Mouse (Mus musculus): Measurements from ENCODE around the gene Cers4.

Gene Cers4

GRCm38 (mm10) chr8:4492851-4493685 lies at the start of gene Cers4:
TSS of gene Cers4 (plus strand) at chr8:4493026.
- peak; percentile 92 for ATAC-seq (ENCODE audit: low TSS enrichment)

GRCm38 (mm10) chr8:4458165-4458564 lies 34.7 kb upstream of the Cers4 start:
- ATAC-seq (ENCODE audit: low TSS enrichment): no peak

- no peak for ATAC-seq (ENCODE audit: low TSS enrichment)
Measured at GRCm38 (mm10) chr8:4463061-4463460, 29.8 kb upstream of the Cers4 start.

- no peak for ATAC-seq (ENCODE audit: low TSS enrichment)
Measured at GRCm38 (mm10) chr8:4474419-4475187, 18.2 kb upstream of the Cers4 start.

- ATAC-seq (ENCODE audit: low TSS enrichment): no peak
Measured at GRCm38 (mm10) chr8:4481154-4481553, 11.7 kb upstream of the Cers4 start.

GRCm38 (mm10) chr8:4481586-4481985 lies 11.2 kb upstream of the Cers4 start:
- no peak for ATAC-seq (ENCODE audit: low TSS enrichment)

- ATAC-seq (ENCODE audit: low TSS enrichment): no peak
Measured at GRCm38 (mm10) chr8:4482501-4482900, 10.3 kb upstream of the Cers4 start.

- no peak for ATAC-seq (ENCODE audit: low TSS enrichment)
Measured at GRCm38 (mm10) chr8:4483330-4483729, 9.5 kb upstream of the Cers4 start.

- ATAC-seq (ENCODE audit: low TSS enrichment): peak; percentile 79
Measured at GRCm38 (mm10) chr8:4493686-4494440, 1.0 kb downstream of the Cers4 start.

GRCm38 (mm10) chr8:4495976-4496375 lies 3.1 kb downstream of the Cers4 start:
- ATAC-seq (ENCODE audit: low TSS enrichment): no peak

- no peak for ATAC-seq (ENCODE audit: low TSS enrichment)
Measured at GRCm38 (mm10) chr8:4497610-4498009, 4.8 kb downstream of the Cers4 start.

GRCm38 (mm10) chr8:4505364-4505763 lies 12.5 kb downstream of the Cers4 start:
- ATAC-seq (ENCODE audit: low TSS enrichment): no peak

- ATAC-seq (ENCODE audit: low TSS enrichment): no peak
Measured at GRCm38 (mm10) chr8:4507527-4507926, 14.7 kb downstream of the Cers4 start.

GRCm38 (mm10) chr8:4510824-4511223 lies 18.0 kb downstream of the Cers4 start:
- ATAC-seq (ENCODE audit: low TSS enrichment): no peak

GRCm38 (mm10) chr8:4511429-4512115 lies 18.7 kb downstream of the Cers4 start:
- no peak for ATAC-seq (ENCODE audit: low TSS enrichment)

GRCm38 (mm10) chr8:4512116-4512495 lies 19.3 kb downstream of the Cers4 start:
- ATAC-seq (ENCODE audit: low TSS enrichment): no peak

GRCm38 (mm10) chr8:4516162-4516561 lies 23.3 kb downstream of the Cers4 start:
- ATAC-seq (ENCODE audit: low TSS enrichment): peak; percentile 58; the same call in 1 of the 2 replicates

- no peak for ATAC-seq (ENCODE audit: low TSS enrichment)
Measured at GRCm38 (mm10) chr8:4521472-4521871, 28.6 kb downstream of the Cers4 start.

GRCm38 (mm10) chr8:4523525-4523924 lies 30.7 kb downstream of the Cers4 start:
- ATAC-seq (ENCODE audit: low TSS enrichment): no peak
